Mouse (Mus musculus): ENCODE measurements at regions not wholly inside any gene's neighbourhood (a gene's known extent, or its start where the extent isn't known, plus 50 kb on each side); places are given as distances from the start of the nearest gene placed in this dataset.
"Not testable (repeated sequence)": the region's sequence is repeated elsewhere in the genome, so short reads cannot be mapped to it uniquely, and the experiment has no call there.

DNA sequence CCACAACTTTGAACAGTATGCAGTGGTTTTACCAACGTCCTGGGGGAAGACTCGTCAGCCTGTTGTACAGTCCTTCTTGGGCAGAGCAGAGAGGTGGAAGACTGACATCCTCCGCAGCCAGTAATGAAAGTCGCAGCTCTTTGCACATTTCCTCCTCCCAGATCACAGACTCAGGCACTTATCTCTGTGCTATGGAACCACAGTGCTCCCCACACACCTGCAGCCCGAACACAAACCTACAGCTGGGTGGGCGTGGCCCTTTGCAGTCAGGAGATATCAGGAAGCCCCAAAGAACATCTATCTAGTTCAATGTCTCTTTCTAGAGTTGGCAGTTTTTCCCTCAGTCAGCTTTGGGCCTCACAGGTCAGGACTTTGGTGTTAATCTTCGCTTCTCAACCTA, 524.0 kb downstream of the Dad1 start:
- intact Hi-C loops (cut with DNase I) = not testable (repeated sequence)

- intact Hi-C loops (cut with DNase I) = not testable (repeated sequence)
Observed at GRCm38 (mm10) chr14:53729149-53729548, 524.8 kb downstream of the Dad1 start.

GRCm38 (mm10) chr14:53726914-53727313, 527.0 kb downstream of the Dad1 start:
- intact Hi-C loops (cut with DNase I) = not testable (repeated sequence)

DNA sequence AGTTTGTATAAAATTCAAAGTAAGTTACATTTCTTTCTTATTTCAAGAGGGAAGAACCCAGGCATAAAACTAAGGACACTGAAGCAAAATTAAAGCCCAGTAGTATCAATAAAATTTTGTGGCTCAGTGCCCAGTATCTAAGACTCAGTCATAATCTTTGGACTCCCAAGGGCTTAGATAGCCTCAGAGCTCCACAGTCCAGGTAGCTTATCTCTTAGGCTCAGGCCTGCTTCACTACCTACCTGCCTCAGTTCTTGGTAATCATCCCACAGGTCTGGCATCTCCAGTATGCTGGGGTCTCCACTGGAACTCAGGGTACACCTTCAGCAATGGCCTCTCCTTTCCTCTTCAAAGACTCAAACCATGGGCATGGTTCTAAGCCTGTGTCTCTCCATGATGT, 530.3 kb downstream of the Dad1 start:
- intact Hi-C loops (cut with DNase I) = not testable (repeated sequence)

GRCm38 (mm10) chr14:53721901-53722300, 532.0 kb downstream of the Dad1 start:
- intact Hi-C loops (cut with DNase I) = not testable (repeated sequence)

DNA sequence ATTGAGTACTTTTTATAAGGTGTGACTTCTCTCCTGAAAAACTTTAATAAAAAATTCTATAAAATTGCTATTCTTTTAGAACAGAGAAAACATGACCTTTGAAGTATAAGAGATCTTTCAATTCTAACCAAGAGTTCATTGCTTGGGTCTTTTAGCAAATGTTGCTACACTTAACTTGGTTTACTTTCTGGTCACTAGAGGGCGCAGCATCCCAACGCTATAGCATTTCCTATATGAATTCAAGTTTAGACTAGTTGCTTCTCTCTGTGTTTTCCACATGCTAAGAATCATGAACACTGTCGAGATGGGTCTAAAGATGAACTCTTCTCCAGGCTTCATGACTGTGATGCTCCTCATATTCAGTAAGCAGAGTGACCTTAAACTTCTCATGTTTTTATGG, 544.3 kb downstream of the Dad1 start:
- intact Hi-C loops (cut with DNase I) = not testable (repeated sequence)

- intact Hi-C loops (cut with DNase I) = not testable (repeated sequence)
Observed at GRCm38 (mm10) chr14:53704351-53704750, 549.6 kb downstream of the Dad1 start.

GRCm38 (mm10) chr14:53703593-53703992, 550.3 kb downstream of the Dad1 start:
- intact Hi-C loops (cut with DNase I) = not testable (repeated sequence)

GRCm38 (mm10) chr14:53684100-53684499, 569.8 kb downstream of the Dad1 start:
- intact Hi-C loops (cut with DNase I) = not testable (repeated sequence)

DNA sequence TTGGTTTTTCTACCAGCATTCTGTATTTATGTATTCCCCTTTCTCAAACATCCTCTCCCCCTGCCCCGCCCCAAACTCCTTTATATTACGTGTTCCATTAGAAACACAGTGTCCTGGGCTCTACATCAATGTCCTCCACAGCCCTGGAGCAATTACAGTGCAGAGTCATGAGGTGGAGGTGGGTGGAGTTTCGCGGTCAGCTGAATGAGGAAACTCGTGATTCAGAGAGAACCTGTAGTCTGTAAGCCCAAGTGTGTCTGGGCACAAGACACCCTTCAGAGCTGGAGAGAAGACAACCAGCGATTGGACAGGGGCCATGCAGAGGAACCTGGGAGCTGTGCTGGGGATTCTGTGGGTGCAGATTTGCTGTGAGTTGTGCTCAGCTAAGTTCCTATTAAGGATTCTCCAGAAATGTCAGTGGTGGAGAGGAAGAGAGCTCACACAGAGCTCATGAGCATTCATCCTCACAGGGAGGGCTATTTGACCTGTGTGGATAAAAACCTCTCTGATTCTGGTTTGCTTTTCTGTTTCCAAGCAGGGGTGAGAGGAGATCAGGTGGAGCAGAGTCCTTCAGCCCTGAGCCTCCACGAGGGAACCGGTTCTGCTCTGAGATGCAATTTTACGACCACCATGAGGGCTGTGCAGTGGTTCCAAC, 570.4 kb downstream of the Dad1 start:
- intact Hi-C loops (cut with DNase I) = not testable (repeated sequence)

DNA sequence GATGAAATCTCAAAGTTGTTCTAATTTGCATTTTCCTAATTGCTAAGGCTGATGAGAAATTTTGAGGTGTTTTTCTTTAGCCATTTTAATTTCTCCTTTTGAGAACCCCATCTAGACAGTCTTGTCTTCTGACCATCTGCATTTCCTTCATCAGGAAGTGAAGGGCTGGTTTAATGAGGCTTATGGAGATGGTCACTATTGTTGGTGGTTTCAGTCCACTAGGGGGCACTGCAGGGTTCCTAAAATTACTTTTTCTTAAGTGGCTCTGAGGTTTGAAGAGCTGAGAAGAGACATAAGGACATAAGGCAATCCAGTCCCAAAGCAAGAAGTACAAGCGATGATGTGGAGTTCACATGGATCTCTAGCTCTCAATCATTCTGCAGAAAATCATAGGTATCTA, 571.2 kb downstream of the Dad1 start:
- intact Hi-C loops (cut with DNase I) = not testable (repeated sequence)

DNA sequence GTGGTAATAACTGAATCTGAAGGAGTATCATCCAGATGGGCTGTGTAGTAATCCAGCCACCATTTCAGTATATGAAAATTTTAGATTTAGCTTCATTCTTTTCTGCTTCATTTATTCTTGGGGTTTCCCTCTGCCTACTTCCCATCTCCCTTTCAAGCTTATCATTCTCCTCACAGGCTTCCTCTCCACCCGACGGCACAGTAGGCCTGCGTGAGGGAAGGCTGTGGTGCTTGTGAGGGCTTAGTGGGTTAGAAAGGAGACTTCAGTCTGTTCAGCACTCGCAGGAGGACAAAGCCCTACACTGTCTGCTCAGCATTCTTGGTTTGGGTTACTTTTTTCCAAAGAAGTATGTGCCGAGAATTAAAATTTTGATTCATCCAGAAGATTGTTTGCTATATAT, 572.6 kb downstream of the Dad1 start:
- intact Hi-C loops (cut with DNase I) = not testable (repeated sequence)

DNA sequence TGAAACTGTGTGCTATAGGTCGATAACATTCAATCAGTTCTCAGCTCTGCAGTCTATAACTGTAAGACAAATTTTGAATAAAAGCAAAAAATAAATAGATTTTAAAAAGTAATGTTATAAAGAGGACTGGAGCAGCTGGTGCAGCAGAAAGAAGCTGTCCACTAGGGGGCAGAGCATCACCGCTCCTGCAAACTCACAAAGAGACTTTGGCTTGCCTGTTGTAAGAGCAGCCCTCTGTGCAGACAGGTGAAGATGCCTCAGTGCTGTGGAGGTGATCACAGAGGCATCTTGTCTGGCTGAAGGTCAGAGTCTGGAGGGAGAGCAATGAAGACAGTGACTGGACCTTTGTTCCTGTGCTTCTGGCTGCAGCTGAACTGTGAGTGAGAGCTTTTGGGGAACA, 588.2 kb downstream of the Dad1 start:
- intact Hi-C loops (cut with DNase I) = not testable (repeated sequence)

DNA sequence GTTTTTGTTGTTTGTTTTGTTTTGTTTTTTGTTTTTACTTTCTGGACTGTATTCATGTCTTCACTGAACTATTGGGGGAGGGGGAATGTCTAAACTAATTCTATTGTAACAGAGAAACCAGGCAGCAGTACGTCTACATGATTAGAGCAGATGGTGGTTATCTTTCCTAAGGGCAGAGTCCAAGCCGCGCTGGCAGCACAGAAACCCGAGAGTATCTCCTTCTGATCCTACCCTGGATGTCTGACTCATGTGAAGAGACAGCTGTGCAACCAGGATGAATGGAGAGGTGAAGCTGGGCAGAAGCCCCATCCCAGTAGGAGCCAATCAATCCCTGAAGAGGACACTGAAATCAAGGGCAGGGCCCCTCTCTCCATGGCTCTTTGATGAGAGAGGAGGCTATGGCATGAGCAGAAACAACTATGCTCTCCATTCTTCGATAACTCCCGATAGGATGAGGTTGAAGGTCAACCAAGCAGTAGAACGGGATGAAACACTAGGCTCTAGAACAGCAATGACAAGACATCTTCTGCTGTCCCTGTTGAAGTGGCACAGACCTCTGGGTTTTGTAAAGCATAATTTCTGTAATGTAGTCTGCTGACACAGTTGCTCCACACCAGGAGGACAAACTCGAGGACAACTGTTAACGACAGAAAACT, 591.1 kb downstream of the Dad1 start:
- intact Hi-C loops (cut with DNase I) = not testable (repeated sequence)

DNA sequence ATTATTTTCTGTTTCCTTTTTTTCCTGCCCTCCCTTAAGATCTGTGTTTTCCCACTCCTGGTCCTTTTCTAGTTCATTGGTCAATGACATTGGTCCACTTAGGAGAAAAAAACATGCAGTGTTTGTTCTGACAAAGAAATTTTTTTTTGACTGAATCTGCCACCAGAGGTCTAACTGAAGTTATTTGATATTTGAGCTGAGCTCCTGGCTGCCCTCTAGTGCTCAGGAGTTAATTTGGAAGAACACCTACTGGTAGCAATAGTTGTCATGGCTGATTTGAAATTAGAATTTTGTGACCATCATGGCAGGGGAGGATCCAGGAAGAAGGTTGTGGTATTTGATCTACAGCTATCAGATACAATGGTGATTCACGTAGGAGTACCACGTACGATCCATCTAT, 599.2 kb downstream of the Dad1 start:
- intact Hi-C loops (cut with DNase I) = not testable (repeated sequence)

DNA sequence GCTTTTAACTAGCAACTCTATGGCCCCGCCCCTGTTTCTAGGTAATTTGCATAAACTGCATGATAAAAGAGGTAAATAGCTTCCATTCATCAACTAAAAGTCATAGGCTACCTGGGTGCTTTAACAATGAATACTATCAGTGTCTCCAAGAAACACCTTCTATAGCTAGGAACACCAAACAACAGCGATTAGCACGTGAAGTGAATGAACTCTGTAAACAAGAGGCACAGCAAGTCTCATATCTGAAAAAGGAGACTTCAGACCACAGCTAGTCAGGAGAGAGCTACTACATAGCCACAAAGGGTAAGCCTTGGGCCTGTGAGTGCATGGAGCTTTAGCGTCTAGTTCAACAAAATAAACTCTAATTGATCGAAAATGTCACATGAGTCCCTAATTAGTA, 602.8 kb downstream of the Dad1 start:
- intact Hi-C loops (cut with DNase I) = not testable (repeated sequence)

- intact Hi-C loops (cut with DNase I) = not testable (repeated sequence)
Observed at GRCm38 (mm10) chr14:53649189-53649588, 604.7 kb downstream of the Dad1 start.

- intact Hi-C loops (cut with DNase I) = not testable (repeated sequence)
Observed at GRCm38 (mm10) chr14:53640441-53640840, 613.5 kb downstream of the Dad1 start.

- intact Hi-C loops (cut with DNase I) = not testable (repeated sequence)
Observed at GRCm38 (mm10) chr14:53637664-53638063, 616.2 kb downstream of the Dad1 start.

DNA sequence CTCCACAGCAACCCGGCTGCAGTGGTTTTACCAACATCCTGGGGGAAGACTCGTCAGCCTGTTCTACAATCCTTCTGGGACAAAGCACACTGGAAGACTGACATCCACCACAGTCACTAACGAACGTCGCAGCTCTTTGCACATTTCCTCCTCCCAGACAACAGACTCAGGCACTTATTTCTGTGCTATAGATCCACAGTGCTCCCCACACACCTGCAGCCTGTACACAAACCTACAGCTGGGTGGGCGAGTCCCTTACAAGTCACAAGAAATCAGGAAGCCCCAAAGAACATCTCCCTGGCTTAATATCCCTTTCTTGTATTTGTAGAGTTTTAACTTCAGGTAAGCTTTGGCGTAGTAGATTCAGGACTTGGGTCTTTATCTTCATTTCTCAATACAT, 618.7 kb downstream of the Dad1 start:
- intact Hi-C loops (cut with DNase I) = not testable (repeated sequence)

- intact Hi-C loops (cut with DNase I) = not testable (repeated sequence)
Observed at GRCm38 (mm10) chr14:53634320-53634979, 619.5 kb downstream of the Dad1 start.

- intact Hi-C loops (cut with DNase I) = not testable (repeated sequence)
Observed at GRCm38 (mm10) chr14:53633743-53634142, 620.2 kb downstream of the Dad1 start.

GRCm38 (mm10) chr14:53621376-53621775, 632.5 kb downstream of the Dad1 start:
- intact Hi-C loops (cut with DNase I) = not testable (repeated sequence)

All from adrenal gland (tissue).